ENCODE assay signal across 20 mouse cellular contexts in genomic region chr6:91288251-91288785, GRCm38 (mm10).
DNase-seq lines count a peak whose midpoint lies in the region; ATAC-seq and TF ChIP-seq lines count a peak whose summit lies in the region.
"Had no signal": no experiment of that assay in that cellular context is flagged by ENCODE, and none has a peak within 500 bp of the region (broad histone marks: within the 10 kb centered on the region; RNA-seq: fewer than 3 reads in every experiment).

No protein-coding gene starts in this region.

- no peak for TF ChIP-seq CTCF in forebrain, postnatal 0 days (IDR thresholded peaks at IDR 0.05; ENCODE audit: low read depth)

- 56% methylated on average over 3 of the region's 3 CpGs for WGBS in forebrain, embryonic 13.5 days
- 58% methylated on average over 3 of the region's 3 CpGs for WGBS in forebrain, postnatal 0 days
- 62% methylated on average over 3 of the region's 3 CpGs for WGBS in hindbrain, embryonic 10.5 days
- WGBS in hindbrain, embryonic 13.5 days = 75% methylated on average over 3 of the region's 3 CpGs

- H3K27me3 ChIP-seq in forebrain, embryonic 13.5 days = peaks cover 6% of the 10 kb centered on the region; the same call in 1 of the 2 replicates
- H3K27me3 ChIP-seq in forebrain, postnatal 0 days (ENCODE audit: insufficient read depth, low read length) = no peaks in the 10 kb centered on the region; the same call in 1 of the 2 replicates
- H3K27me3 ChIP-seq in hindbrain, embryonic 10.5 days (ENCODE audit: insufficient read depth, poor library complexity, severe bottlenecking) = peaks cover 85% of the 10 kb centered on the region
- peaks cover 28% of the 10 kb centered on the region for H3K27me3 ChIP-seq in hindbrain, embryonic 13.5 days

- no peak for ATAC-seq in forebrain, embryonic 13.5 days
- ATAC-seq in forebrain, postnatal 0 days = no peak
- no peak for ATAC-seq in hindbrain, embryonic 13.5 days (ENCODE audit: low FRiP score)
- ATAC-seq: hindbrain, embryonic 16.5 days; inflammation-experienced regulatory T-cells, adult 6 months; intestine, postnatal 0 days had no signal

- H3K36me3 ChIP-seq in forebrain, embryonic 13.5 days (ENCODE audit: poor library complexity, severe bottlenecking) = no peaks in the 10 kb centered on the region
- H3K36me3 ChIP-seq in forebrain, postnatal 0 days (ENCODE audit: insufficient read depth) = no peaks in the 10 kb centered on the region
- no peaks in the 10 kb centered on the region for H3K36me3 ChIP-seq in hindbrain, embryonic 10.5 days
- H3K36me3 ChIP-seq in hindbrain, embryonic 13.5 days = no peaks in the 10 kb centered on the region
- H3K36me3 ChIP-seq: embryonic facial prominence, embryonic 12.5 days; heart, embryonic 15.5 days had no signal

- H3K4me2 ChIP-seq in forebrain, embryonic 13.5 days = no peak overlapping the region
- no peak overlapping the region for H3K4me2 ChIP-seq in forebrain, postnatal 0 days (ENCODE audit: low read depth)
- no peak overlapping the region for H3K4me2 ChIP-seq in hindbrain, embryonic 13.5 days
- H3K4me2 ChIP-seq: embryonic facial prominence, embryonic 12.5 days; heart, embryonic 11.5 days; heart, embryonic 15.5 days had no signal

- no peak overlapping the region for H3K9ac ChIP-seq in forebrain, embryonic 13.5 days
- no peak overlapping the region for H3K9ac ChIP-seq in forebrain, postnatal 0 days
- no peak overlapping the region for H3K9ac ChIP-seq in hindbrain, embryonic 13.5 days
- H3K9ac ChIP-seq: embryonic facial prominence, embryonic 12.5 days; heart, embryonic 15.5 days had no signal

- peaks cover 47% of the 10 kb centered on the region for H3K4me1 ChIP-seq in forebrain, embryonic 13.5 days
- peaks cover 36% of the 10 kb centered on the region for H3K4me1 ChIP-seq in forebrain, postnatal 0 days (ENCODE audit: insufficient read depth)
- H3K4me1 ChIP-seq in hindbrain, embryonic 10.5 days (replicated peaks) = peaks cover 49% of the 10 kb centered on the region
- H3K4me1 ChIP-seq in hindbrain, embryonic 13.5 days (replicated peaks) = peaks cover 36% of the 10 kb centered on the region

- no peak overlapping the region for H3K4me3 ChIP-seq in forebrain, embryonic 13.5 days
- no peak overlapping the region for H3K4me3 ChIP-seq in forebrain, postnatal 0 days (ENCODE audit: low read depth, low read length)
- no peak overlapping the region for H3K4me3 ChIP-seq in hindbrain, embryonic 10.5 days
- no peak overlapping the region for H3K4me3 ChIP-seq in hindbrain, embryonic 13.5 days
- H3K4me3 ChIP-seq: embryonic facial prominence, embryonic 12.5 days; heart, adult 2 months; heart, embryonic 15.5 days had no signal

- peak; percentile 35 to 44 for DNase-seq in cerebellum, adult 18-20 months
- no peak for DNase-seq in cerebellum, postnatal 4 days (ENCODE audit: low spot score in 2 of 2)
- no peak for DNase-seq in forebrain, postnatal 0 days
- no peak for DNase-seq in hindbrain, embryonic 10.5 days (ENCODE audit: low spot score)
- DNase-seq in cerebellum, adult 9-11 months = peak; percentile 58
- no peak for DNase-seq in frontal cortex, postnatal 25 days (ENCODE audit: low spot score in 2 of 2)
- DNase-seq: adrenal gland, postnatal 14 days; gastrocnemius, postnatal 10 days; heart, adult 2 months; heart, postnatal 14 days; kidney, adult 8-10 months had no signal

- H3K27ac ChIP-seq in forebrain, embryonic 13.5 days = peak overlapping the region; percentile 48
- H3K27ac ChIP-seq in forebrain, postnatal 0 days (ENCODE audit: low read depth, low read length) = no peak overlapping the region
- H3K27ac ChIP-seq in hindbrain, embryonic 10.5 days = peak overlapping the region; percentile 56
- H3K27ac ChIP-seq in hindbrain, embryonic 13.5 days = no peak overlapping the region
- H3K27ac ChIP-seq: embryonic facial prominence, embryonic 12.5 days; heart, adult 2 months; heart, embryonic 15.5 days; kidney, postnatal 0 days had no signal

- H3K9me3 ChIP-seq in forebrain, embryonic 13.5 days (replicated peaks) = no peaks in the 10 kb centered on the region
- H3K9me3 ChIP-seq in forebrain, postnatal 0 days (ENCODE audit: low read length) = no peaks in the 10 kb centered on the region
- H3K9me3 ChIP-seq in hindbrain, embryonic 10.5 days = no peaks in the 10 kb centered on the region
- H3K9me3 ChIP-seq in hindbrain, embryonic 13.5 days = no peaks in the 10 kb centered on the region
- H3K9me3 ChIP-seq: embryonic facial prominence, embryonic 12.5 days; heart, embryonic 15.5 days had no signal

Comparison
In these comparisons a context has a peak if more than half of its experiments do, and no peak if none do; other contexts are left out.
1. DNase-seq: peak in cerebellum, adult 18-20 months (2 of 2) and cerebellum, adult 9-11 months (single experiment); none in cerebellum, postnatal 4 days (0 of 2), forebrain, postnatal 0 days (single experiment), hindbrain, embryonic 10.5 days (single experiment) and frontal cortex, postnatal 25 days (0 of 2).
2. H3K27ac ChIP-seq: peak in forebrain, embryonic 13.5 days (single experiment) and hindbrain, embryonic 10.5 days (single experiment); none in forebrain, postnatal 0 days (single experiment) and hindbrain, embryonic 13.5 days (single experiment).